Mouse (Mus musculus): ENCODE results near the gene Slc17a5. TPM values are rescaled to one million over a fixed set of nuclear protein-coding genes. Genes with fewer than 3 reads are reported as not detected.
"Not testable (repeated sequence)": the region's sequence is repeated elsewhere in the genome, so short reads cannot be mapped to it uniquely, and the experiment has no call there.

The Slc17a5 gene
- total RNA-seq, 2 experiments from 2014 or later, result 2.8 to 3.3 TPM

GRCm38 (mm10) chr9:78517237-78517636, 70.6 kb downstream of the Slc17a5 start:
- not testable (repeated sequence) for DNase-seq

- DNase-seq, result no peak
Observed at GRCm38 (mm10) chr9:78516125-78516524, 71.7 kb downstream of the Slc17a5 start.

GRCm38 (mm10) chr9:78514681-78515080, 73.2 kb downstream of the Slc17a5 start:
- no peak for DNase-seq

GRCm38 (mm10) chr9:78513776-78514500, 73.9 kb downstream of the Slc17a5 start:
- peak; percentile 64 for DNase-seq

GRCm38 (mm10) chr9:78511705-78512104, 76.1 kb downstream of the Slc17a5 start:
- DNase-seq, result no peak

DNA sequence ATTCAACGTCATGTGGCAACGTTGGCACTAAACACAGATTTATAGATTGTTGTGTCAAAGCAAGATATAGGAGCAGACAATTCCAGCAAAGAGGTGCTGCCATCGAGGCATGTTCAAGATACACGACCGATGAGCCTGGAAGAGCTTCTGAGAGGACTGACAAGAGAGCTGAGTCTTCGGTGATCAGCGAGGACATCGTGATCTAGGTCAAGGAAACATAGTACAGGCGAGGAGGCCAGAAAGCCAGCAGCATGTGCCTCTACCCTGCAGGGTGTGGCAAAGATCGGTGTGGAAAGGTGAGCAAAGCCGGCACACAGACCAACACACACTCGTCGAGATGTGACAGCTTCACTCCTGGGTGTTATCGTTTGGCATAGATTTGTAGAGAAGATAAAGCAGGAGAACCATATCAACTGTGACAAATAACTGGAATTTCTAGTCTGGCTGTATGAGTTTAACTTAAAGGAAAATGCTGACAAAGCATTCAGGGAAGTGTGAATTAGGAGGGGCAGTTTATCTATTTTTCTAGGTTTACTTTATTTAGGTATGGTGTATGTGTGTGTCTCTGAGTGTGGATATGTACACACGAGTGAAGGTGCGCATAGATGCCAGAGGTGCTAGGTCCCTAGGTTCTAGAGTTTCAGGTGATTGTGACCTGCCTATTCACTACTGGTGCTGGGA, 79.6 kb downstream of the Slc17a5 start:
- DNase-seq, result no peak

- DNase-seq, result no peak
Observed at GRCm38 (mm10) chr9:78506722-78507077, 81.1 kb downstream of the Slc17a5 start.

GRCm38 (mm10) chr9:78506002-78506721, 81.7 kb downstream of the Slc17a5 start:
- no peak for DNase-seq

DNA sequence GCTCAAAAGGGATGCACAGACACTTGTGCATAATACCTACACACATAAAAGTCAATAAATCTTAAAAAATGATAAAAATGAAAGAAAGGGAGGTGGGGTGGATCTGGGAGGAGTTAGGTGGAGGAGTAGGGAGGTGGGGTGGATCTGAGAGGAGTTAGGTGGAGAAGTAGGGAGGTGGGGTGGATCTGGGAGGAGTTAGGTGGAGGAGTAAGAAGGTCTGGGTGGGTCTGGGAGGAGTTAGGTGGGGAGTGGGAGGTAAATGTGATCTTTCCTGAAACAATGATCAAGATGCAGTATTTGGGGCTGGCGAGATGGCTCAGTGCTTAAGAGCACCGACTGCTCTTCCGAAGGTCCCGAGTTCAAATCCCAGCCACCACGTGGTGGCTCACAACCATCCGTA, 82.6 kb downstream of the Slc17a5 start:
- DNase-seq, result no peak

GRCm38 (mm10) chr9:78504679-78505078, 83.2 kb downstream of the Slc17a5 start:
- no peak for DNase-seq

GRCm38 (mm10) chr9:78504133-78504532, 83.7 kb downstream of the Slc17a5 start:
- no peak for DNase-seq

DNA sequence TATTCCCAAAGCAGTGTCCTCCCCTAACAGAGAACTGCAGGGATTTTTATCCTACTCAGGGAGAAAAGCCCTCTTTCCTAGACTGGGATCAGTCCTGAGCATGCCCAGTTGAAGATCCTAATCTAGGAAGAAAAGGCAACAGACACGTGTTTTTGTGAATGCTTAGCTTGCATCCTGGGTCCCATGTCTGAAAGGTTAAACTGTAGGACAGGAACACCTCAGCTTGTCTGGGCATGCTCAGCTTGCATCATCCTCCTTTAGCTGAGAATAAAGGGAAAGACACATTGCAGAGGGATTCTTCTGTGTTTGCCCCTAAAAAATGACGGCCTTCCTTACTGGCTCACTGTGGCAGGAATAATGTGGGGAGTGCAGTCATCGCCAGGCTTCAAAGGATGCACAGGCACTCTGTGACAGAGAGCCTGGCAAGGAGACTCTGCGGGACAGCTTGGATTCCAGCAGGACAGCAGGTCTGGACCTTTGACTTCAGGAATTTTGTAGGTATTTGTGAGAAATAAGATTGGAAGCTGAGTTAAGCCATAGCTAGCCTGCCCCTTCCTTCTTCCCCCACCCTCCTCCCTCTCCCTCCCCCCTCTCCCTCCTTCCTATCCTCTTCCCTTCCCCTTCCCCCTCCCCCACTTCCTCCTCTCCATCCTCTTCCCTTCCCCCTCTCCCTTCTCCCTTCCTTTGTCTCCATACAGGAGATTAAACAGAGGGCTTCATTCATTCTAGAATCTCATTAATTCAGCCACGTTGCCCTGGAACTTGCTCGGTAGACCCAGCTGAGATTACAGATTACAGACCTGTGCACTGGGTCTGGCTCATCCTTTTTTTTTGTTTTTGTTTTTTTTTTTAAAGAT, 84.4 kb downstream of the Slc17a5 start:
- DNase-seq, result no peak

- DNase-seq, result no peak
Observed at GRCm38 (mm10) chr9:78501284-78501683, 86.6 kb downstream of the Slc17a5 start.

DNA sequence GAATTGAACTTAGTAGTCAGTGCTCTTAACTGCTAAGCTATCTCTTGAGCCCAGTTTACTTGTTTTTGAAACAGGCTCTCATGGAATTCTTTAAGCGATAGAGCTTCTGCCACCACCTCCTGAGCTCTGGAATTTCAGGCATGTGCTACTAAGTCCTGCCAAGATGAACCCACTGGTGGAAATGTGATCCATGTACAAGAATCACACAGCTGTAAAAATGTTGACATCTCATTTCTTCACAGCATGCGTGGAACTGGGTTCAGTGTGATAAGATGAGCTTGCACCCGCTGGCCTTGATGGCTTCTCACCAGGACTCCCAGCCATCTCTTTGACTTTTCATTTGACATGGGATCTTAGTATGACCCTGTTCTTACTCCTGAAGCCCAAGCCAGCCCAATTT, 87.5 kb downstream of the Slc17a5 start:
- DNase-seq, result no peak

DNA sequence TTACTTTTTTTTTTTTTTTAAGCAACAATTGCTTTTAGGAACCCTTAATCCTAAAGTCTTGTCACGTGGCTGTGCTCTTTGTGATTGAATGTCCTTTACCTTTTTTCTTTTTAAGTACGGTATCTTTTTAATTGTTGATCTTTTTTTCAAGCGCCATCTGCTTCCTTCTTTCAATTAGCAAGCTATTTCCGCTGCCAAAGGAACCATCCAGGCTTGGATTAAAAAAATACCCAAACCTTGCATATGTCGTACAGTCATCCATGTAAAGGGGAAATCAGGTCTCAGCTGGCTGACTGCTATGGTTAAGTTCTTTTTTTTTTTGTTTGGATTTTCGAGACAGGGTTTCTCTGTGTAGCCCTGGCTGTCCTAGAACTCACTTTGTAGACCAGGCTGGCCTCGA, 94.7 kb downstream of the Slc17a5 start:
- no peak for DNase-seq

GRCm38 (mm10) chr9:78492254-78492653, 95.6 kb downstream of the Slc17a5 start:
- DNase-seq, result no peak

- no peak for DNase-seq
Observed at GRCm38 (mm10) chr9:78491169-78491568, 96.7 kb downstream of the Slc17a5 start.

- DNase-seq, result peak; percentile 26
Observed at GRCm38 (mm10) chr9:78488890-78489420, 98.9 kb downstream of the Slc17a5 start, which contains the start of gene Eef1a1. Eef1a1 (minus strand) TSS chr9:78489151.

GRCm38 (mm10) chr9:78488021-78488420, 99.8 kb downstream of the Slc17a5 start:
- DNase-seq, result not testable (repeated sequence)

Data from gastrocnemius, postnatal 25 days (tissue).